Mouse (Mus musculus) C2C12 (cell line): ENCODE data around the gene Susd6. TPM values are rescaled to one million over a fixed set of nuclear protein-coding genes. Genes with fewer than 3 reads are reported as not detected.

Source experiments
- H3K27me3 ChIP-seq: one replicate; pipeline ENCODE4 v1.6.1; 2011; ENCODE audit not compliant: control insufficient read depth, insufficient read depth, insufficient read length
- H3K36me3 ChIP-seq: one replicate; pipeline ENCODE4 v1.6.1; 2011; ENCODE audit not compliant: control insufficient read depth, insufficient read depth
- H3K4me3 ChIP-seq: one replicate; pipeline ENCODE4 v1.5.1; 2011; ENCODE audit warnings: mild to moderate bottlenecking, control low read depth; ENCODE audit not compliant: poor library complexity, insufficient read depth, severe bottlenecking
- H3K79me2 ChIP-seq: one replicate; pipeline ENCODE4 v1.6.1; 2011; ENCODE audit not compliant: control insufficient read depth, insufficient read depth
- H3K79me3 ChIP-seq: one replicate; pipeline ENCODE4 v1.6.1; 2011; ENCODE audit warnings: low read depth, control low read depth
- H3ac ChIP-seq: one replicate; pipeline ENCODE3; 2011; ENCODE audit warnings: low read depth; ENCODE audit not compliant: control insufficient read depth, insufficient read length
- CEBPB ChIP-seq: IDR thresholded peaks from one replicate; pipeline ENCODE4 v1.6.1; 2011; ENCODE audit warnings: low read depth, mild to moderate bottlenecking, control low read depth, moderate library complexity
- CTCF ChIP-seq: IDR thresholded peaks from one replicate; pipeline ENCODE4 v1.5.1; 2011; ENCODE audit not compliant: control insufficient read depth, insufficient read depth, insufficient read length
- FOSL1 ChIP-seq: IDR thresholded peaks from one replicate; pipeline ENCODE4 v1.8.0; 2011; ENCODE audit warnings: mild to moderate bottlenecking, low read length; ENCODE audit not compliant: poor library complexity, insufficient read depth, severe bottlenecking
- MAX ChIP-seq: IDR thresholded peaks from one replicate; pipeline ENCODE4 v1.6.1; 2011; ENCODE audit warnings: mild to moderate bottlenecking, control low read depth
- MYOD1 ChIP-seq: IDR thresholded peaks from one replicate; pipeline ENCODE4 v1.6.1; 2011; ENCODE audit warnings: low read depth; ENCODE audit not compliant: control insufficient read depth, insufficient read length
- MYOG ChIP-seq: IDR thresholded peaks from one replicate; pipeline ENCODE4 v1.6.1; 2011; ENCODE audit not compliant: control insufficient read depth, insufficient read length; ENCODE audit errors: extremely low read depth
- USF1 ChIP-seq: IDR thresholded peaks from one replicate; pipeline ENCODE4 v1.6.1; 2011; ENCODE audit warnings: low read depth, mild to moderate bottlenecking, control low read depth, moderate library complexity
- polyA plus RNA-seq: library from polyadenylated mRNA; unstranded; fragments of >200 nt; fragmentation: generic; extraction: Trizol; gene quantifications from one replicate; pipeline ENCODE4 v1.2.1, GENCODE M21; 2012; ENCODE audit warnings: missing spikeins

The Susd6 gene
- polyA plus RNA-seq, 1 experiment, result 20.9 TPM

DNA sequence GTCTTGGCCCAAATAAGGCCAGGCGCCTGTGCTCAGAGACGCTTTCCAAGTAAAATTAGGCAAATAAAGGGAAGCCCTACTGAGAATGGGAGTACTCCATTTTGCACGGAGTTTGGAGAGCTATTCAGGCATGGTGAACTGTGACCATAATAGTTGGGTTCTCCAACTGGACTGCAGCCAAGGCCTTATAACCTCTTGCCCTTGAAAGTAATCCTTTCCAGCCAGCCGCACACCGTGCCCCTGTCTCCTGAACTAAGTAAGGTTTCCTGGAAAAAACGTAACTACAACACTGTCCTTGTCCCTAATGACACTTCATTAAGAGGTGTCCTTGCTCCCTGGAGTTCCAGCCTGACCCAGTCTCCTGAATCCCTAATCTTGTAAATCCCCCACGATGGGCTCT lies 135.6 kb downstream of the Susd6 start:
- H3K36me3 ChIP-seq, result no peaks in the 10 kb centered on the region
- no peaks in the 10 kb centered on the region for H3K79me2 ChIP-seq
- no peak overlapping the region for H3K4me3 ChIP-seq
- H3ac ChIP-seq, result no peak overlapping the region
- no peak for TF ChIP-seq CTCF
- no peak for TF ChIP-seq MYOD1
- no peak for TF ChIP-seq MAX
- TF ChIP-seq CEBPB, result no peak
- no peak for TF ChIP-seq MYOG
- no peak for TF ChIP-seq USF1
- TF ChIP-seq FOSL1, result no peak
- peaks cover 12% of the 10 kb centered on the region for H3K27me3 ChIP-seq
- no peaks in the 10 kb centered on the region for H3K79me3 ChIP-seq

DNA sequence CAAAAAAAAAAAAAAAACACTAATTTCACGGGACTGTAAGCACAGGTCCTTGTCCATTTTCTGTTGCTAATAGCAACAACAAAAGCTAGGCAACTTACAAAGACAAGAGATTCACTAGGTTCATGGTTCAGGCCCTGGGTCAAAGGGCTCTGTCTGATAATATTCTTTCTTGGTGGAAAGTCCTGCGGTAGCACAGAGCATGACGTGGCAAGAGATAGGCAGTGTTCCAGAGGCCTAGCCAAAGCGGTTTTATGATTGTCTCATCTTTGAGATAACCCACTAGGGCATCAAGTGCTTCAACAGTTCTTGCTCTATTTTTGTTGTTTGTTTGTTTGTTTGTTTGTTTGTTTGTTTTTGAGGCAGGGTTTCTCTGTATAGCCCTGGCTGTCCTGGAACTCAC lies 136.2 kb downstream of the Susd6 start:
- Histone ChIP-seq H3K79me3 (no peaks in the 10 kb centered on the region), H3K4me3 (no peak overlapping the region), H3K27me3 (peaks cover 9% of the 10 kb centered on the region), H3ac (no peak overlapping the region), H3K36me3 (no peaks in the 10 kb centered on the region), H3K79me2 (no peaks in the 10 kb centered on the region)
- no peak for TF ChIP-seq MYOG
- no peak for TF ChIP-seq MAX
- TF ChIP-seq MYOD1, result no peak
- TF ChIP-seq CTCF, result no peak
- TF ChIP-seq CEBPB, result no peak
- TF ChIP-seq FOSL1, result no peak
- no peak for TF ChIP-seq USF1

DNA sequence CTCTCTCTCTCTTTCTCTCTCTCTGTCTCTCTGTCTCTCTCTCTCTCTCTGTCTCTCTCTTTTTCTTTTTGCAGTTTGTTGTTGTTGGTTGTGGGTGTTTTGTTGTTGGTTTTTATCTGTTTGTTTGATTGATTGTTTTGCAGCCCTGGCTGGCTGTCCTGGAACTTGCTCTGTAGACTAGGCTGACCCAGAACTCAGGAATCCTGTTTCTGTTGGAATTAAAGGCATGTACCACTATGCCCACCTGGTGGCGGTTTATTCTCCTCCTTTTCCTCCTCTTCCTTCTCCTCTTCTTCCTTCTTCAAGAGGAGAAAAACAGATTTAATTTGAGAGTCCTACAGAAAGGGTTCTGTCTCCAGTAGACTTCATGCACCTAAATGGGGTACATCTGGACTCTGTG lies 137.2 kb downstream of the Susd6 start:
- H3K79me3 ChIP-seq, result no peaks in the 10 kb centered on the region
- peaks cover 5% of the 10 kb centered on the region for H3K27me3 ChIP-seq
- no peak for TF ChIP-seq CTCF
- no peak for TF ChIP-seq MYOD1
- no peak for TF ChIP-seq MYOG
- TF ChIP-seq CEBPB, result no peak
- no peak for TF ChIP-seq MAX
- no peak for TF ChIP-seq USF1
- no peak for TF ChIP-seq FOSL1

DNA sequence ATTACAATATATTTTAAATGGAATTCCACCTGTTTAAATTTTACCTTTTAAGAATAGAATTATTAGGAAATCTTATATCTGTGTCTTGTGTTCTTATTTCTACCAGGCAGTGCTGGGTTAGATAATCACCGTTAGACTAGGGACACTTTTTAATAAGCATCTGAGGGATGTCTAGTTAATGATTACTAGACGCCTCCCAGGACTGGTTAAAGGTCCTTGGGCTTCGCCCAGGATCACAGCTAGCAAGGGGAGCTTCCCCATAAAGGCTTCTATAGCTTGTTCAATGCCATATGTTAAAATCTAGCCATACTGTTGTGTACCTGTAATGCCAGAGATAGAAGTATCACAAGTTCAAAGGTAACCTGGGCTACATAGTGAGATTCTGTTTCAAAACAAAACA lies 138.6 kb downstream of the Susd6 start:
- TF ChIP-seq MYOG (no peak), CEBPB (no peak), MAX (no peak), MYOD1 (no peak), USF1 (no peak), FOSL1 (no peak), CTCF (no peak)

More for the DNA sequence above, 137.2 kb downstream of the Susd6 start:
- H3ac ChIP-seq, result no peak overlapping the region
- H3K36me3 ChIP-seq, result no peaks in the 10 kb centered on the region
- no peaks in the 10 kb centered on the region for H3K79me2 ChIP-seq
- H3K4me3 ChIP-seq, result no peak overlapping the region

GRCm38 (mm10) chr12:80930141-80930540 lies 139.8 kb downstream of the Susd6 start:
- no peak for TF ChIP-seq CEBPB
- no peak for TF ChIP-seq MYOD1
- TF ChIP-seq CTCF, result no peak
- TF ChIP-seq MAX, result no peak
- no peak for TF ChIP-seq MYOG
- Histone ChIP-seq H3ac (no peak overlapping the region), H3K36me3 (no peaks in the 10 kb centered on the region), H3K27me3 (no peaks in the 10 kb centered on the region), H3K79me2 (no peaks in the 10 kb centered on the region), H3K4me3 (no peak overlapping the region), H3K79me3 (no peaks in the 10 kb centered on the region)

More for the DNA sequence above, 138.6 kb downstream of the Susd6 start:
- no peaks in the 10 kb centered on the region for H3K27me3 ChIP-seq
- no peaks in the 10 kb centered on the region for H3K79me3 ChIP-seq
- no peak overlapping the region for H3K4me3 ChIP-seq
- H3ac ChIP-seq, result no peak overlapping the region
- H3K79me2 ChIP-seq, result no peaks in the 10 kb centered on the region
- no peaks in the 10 kb centered on the region for H3K36me3 ChIP-seq

Other genes with a start within 250 kb of the Susd6 start
- 12.8 TPM for gene Slc39a9, start 146.6 kb upstream of the Susd6 start, polyA plus RNA-seq
- gene Erh, start 146.2 kb upstream of the Susd6 start, polyA plus RNA-seq, result 328 TPM
- 0.01 TPM for gene Plekhd1, start 97.9 kb upstream of the Susd6 start, polyA plus RNA-seq
- gene Ccdc177, start 29.8 kb upstream of the Susd6 start, polyA plus RNA-seq, result not detected
- gene Srsf5, start 155.0 kb downstream of the Susd6 start, polyA plus RNA-seq, result 113 TPM
- gene Slc10a1, start 178.2 kb downstream of the Susd6 start, polyA plus RNA-seq, result not detected
- gene Smoc1, start 236.3 kb downstream of the Susd6 start, polyA plus RNA-seq, result 0.23 TPM